Mouse (Mus musculus) embryonic facial prominence, embryonic 10.5 days (tissue): ENCODE measurements around the gene Sgms2. TPM values are rescaled to one million over a fixed set of nuclear protein-coding genes. Genes with fewer than 3 reads are reported as not detected.
A peak's percentile ranks its signal among the peaks of the same experiment; 100 is the strongest.

ENCODE experiments used
- DNase-seq: peaks from one replicate; pipeline ENCODE4 v3.0.0-alpha.2; 2017; ENCODE audit warnings: low spot score
- H3K27ac ChIP-seq: fragments of 300-500 bp; sonication (generic); replicated peaks from 2 replicates; pipeline ENCODE4 v1.5.1; 2016; ENCODE audit warnings: mild to moderate bottlenecking
- H3K27me3 ChIP-seq: fragments of 300-500 bp; sonication (generic); replicated peaks from 2 replicates; pipeline ENCODE4 v1.6.1; 2016; ENCODE audit warnings: low read depth, mild to moderate bottlenecking; ENCODE audit not compliant: poor library complexity, severe bottlenecking
- H3K36me3 ChIP-seq: fragments of 300-500 bp; sonication (generic); replicated peaks from 2 replicates; pipeline ENCODE4 v1.6.1; 2016; ENCODE audit warnings: mild to moderate bottlenecking, moderate library complexity
- H3K4me1 ChIP-seq: fragments of 300-500 bp; sonication (generic); 2 replicates; pipeline ENCODE4 v1.6.1; 2016
- H3K4me3 ChIP-seq: fragments of 300-500 bp; sonication (generic); 2 replicates; pipeline ENCODE4 v1.5.1; 2016; ENCODE audit warnings: mild to moderate bottlenecking, moderate library complexity
- H3K9me3 ChIP-seq: fragments of 300-500 bp; sonication (generic); 2 replicates; pipeline ENCODE4 v1.6.1; 2016; ENCODE audit warnings: mild to moderate bottlenecking
- WGBS: fragments of 180-500 bp; shearing (Covaris S2); methylation state at CpG from one replicate; pipeline ENCODE4 v1.1.7; 2016; 5-methylcytosine and 5-hydroxymethylcytosine counted together
- polyA plus RNA-seq: library from polyadenylated mRNA; unstranded; fragments of >200 nt; fragmentation: Nextera tagmentation; extraction: Ambion mirVana; gene quantifications from 2 replicates; pipeline ENCODE4 v1.2.1, GENCODE M21; 2016

The Sgms2 gene
- polyA plus RNA-seq, 1 experiment from 2014 or later: 0.77 TPM

DNA sequence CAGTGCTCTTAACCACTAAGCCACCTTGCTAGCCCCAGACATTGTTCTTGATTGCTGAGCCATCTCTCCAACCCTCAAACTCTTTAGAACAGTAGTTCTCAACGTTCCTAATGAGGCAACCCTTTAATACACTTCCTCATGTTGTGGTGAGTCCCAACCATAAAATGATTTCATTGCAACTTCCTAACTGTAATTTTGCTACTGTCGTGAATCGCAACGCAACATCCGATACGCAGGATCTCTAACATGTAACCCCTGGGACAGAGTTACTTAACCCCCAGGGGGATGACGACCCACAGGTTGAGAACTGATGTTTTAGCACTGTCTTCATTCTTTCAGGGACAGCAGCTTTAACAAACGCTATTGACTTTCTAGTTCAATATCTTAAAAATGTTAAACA, 122.5 kb downstream of the Sgms2 start:
- Histone ChIP-seq H3K27me3 (no peaks in the 10 kb centered on the region), H3K36me3 (no peaks in the 10 kb centered on the region), H3K4me1 (peaks cover 11% of the 10 kb centered on the region), H3K27ac (no peak overlapping the region), H3K9me3 (no peaks in the 10 kb centered on the region), H3K4me3 (no peak overlapping the region)
- WGBS: 88% methylated on average over 8 of the region's 8 CpGs
- no peak for DNase-seq

DNA sequence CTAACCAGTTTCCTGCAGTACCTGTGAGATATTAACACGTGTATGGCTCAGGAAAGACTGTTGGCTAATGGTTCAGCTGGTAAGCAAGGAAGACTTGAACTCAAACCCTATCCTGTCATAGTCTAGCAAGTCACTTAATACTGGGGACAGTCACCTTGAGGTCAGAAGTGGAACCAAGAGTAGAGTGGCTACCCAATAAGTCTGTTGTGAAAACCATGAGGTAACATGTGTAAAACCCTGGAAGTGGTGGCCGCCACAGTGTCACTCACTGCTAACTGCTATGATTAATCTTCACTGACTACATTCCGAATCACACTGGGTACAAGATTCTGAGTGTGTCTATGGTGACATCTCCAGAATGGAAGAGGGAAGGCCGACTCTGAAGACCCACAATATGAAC, 123.8 kb downstream of the Sgms2 start:
- WGBS: 89% methylated on average over 4 of the region's 4 CpGs
- H3K36me3 ChIP-seq: no peaks in the 10 kb centered on the region
- no peak for DNase-seq
- no peak overlapping the region for H3K4me3 ChIP-seq
- H3K27me3 ChIP-seq: no peaks in the 10 kb centered on the region
- no peak overlapping the region for H3K27ac ChIP-seq
- peaks cover 11% of the 10 kb centered on the region for H3K4me1 ChIP-seq
- no peaks in the 10 kb centered on the region for H3K9me3 ChIP-seq

DNA sequence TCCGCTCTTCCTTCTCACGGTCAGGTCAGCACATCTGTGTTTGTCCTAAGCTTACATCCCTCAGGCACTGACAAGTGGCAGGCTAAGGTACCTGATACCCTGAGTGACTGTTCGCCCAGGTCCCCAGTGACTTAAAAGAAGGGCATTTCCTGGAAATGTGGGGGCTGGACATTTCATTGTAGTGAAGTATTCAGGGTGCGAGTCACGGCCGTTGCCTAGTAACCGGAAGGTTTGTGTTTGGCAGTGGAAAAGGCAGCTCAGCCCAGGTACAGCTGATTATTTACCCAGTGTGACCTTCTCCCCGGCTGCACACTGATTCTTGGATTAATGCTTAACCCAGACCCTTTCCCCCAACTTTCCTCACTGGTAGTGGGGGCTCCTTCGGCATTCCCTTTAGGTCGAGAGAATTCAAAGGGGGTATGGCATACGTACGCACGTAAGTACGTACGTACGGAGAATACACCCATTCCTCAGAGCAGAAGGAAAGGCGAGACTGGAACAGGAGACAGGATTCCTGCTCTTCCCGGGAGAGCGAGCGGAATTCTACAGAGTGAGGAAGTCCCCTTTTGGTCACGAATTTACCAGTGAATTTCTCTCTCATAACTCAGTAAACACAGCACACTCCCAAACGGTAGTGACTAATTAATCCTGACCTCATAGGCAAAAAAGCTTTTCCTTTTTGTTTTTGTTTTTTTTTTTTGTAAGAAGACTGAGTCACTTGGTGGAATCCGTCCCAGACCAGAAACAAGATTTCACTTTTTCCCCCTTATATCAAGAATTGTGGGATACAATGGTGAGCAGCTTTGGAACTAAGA, 126.4 kb downstream of the Sgms2 start:
- H3K36me3 ChIP-seq: no peaks in the 10 kb centered on the region
- 70% methylated on average over 23 of the region's 23 CpGs for WGBS
- no peak overlapping the region for H3K27ac ChIP-seq
- no peaks in the 10 kb centered on the region for H3K9me3 ChIP-seq
- H3K4me1 ChIP-seq: peaks cover 11% of the 10 kb centered on the region
- no peaks in the 10 kb centered on the region for H3K27me3 ChIP-seq
- DNase-seq: peak; percentile 54
- H3K4me3 ChIP-seq: no peak overlapping the region

DNA sequence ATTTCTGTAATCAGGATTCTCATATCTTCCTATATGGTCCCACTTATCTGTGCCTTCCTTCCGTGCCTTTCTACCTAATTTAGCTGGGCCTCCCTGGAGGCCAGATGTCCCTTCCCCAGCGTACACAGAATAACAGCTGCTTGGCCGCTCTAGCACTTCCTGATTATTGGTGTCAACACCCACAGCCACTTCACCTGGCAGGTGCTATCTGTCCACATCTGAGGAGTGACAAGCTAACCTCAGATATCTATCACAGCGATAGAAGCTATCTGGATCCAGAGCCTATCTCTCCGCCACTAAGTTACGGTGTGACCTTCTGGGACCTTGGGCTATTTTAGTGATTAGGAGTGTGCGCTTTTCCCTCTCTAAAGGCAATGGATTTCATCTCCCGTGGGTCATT, 127.0 kb downstream of the Sgms2 start:
- Histone ChIP-seq H3K9me3 (no peaks in the 10 kb centered on the region), H3K36me3 (no peaks in the 10 kb centered on the region), H3K4me1 (peaks cover 11% of the 10 kb centered on the region), H3K27ac (no peak overlapping the region), H3K27me3 (no peaks in the 10 kb centered on the region), H3K4me3 (no peak overlapping the region)
- no peak for DNase-seq
- 71% methylated on average over 8 of the region's 8 CpGs for WGBS

DNA sequence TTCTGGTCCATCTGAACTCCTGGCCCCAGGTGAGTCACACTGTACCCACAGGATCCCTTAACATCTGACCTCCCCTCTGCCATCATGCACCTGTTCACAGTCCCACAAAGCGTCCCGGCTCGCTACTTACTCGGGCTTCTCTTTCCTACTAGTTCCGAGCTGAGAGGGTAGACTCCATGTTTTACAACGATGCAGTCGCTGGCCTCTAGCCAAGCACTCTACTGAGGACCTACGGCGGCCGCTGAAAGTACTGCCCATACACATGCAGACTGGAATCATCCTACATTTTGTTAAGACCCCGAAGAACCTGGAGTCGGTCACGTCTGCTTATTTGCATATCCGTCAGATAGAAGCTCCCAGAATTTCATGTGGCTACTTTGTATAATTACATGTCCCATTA, 127.6 kb downstream of the Sgms2 start:
- DNase-seq: no peak
- Histone ChIP-seq H3K4me1 (peaks cover 11% of the 10 kb centered on the region), H3K4me3 (no peak overlapping the region), H3K9me3 (no peaks in the 10 kb centered on the region), H3K27ac (no peak overlapping the region), H3K36me3 (no peaks in the 10 kb centered on the region), H3K27me3 (no peaks in the 10 kb centered on the region)
- WGBS: 91% methylated on average over 14 of the region's 14 CpGs

DNA sequence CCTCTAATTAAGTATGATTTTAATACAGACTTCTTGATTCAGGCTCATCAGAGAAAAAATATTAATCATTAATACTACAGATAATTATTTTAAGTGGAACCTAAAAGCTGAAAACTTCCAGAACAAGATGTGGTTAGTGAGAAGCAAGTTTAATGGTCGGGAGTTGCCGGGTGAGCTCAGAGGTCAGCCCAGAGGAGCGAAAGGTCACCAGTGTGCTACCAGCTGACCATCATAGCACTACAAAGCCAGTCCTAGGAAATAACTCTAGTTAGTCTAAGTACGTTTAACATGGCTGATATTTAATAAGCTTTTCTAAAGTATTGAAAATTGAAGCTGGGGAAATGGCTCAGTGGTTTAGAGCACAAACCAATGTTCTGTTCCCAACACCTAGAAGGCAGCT, 129.3 kb downstream of the Sgms2 start:
- H3K4me1 ChIP-seq: peaks cover 11% of the 10 kb centered on the region
- WGBS: 66% methylated on average over 4 of the region's 4 CpGs
- no peaks in the 10 kb centered on the region for H3K27me3 ChIP-seq
- DNase-seq: no peak
- H3K27ac ChIP-seq: no peak overlapping the region
- no peak overlapping the region for H3K4me3 ChIP-seq
- H3K9me3 ChIP-seq: no peaks in the 10 kb centered on the region
- no peaks in the 10 kb centered on the region for H3K36me3 ChIP-seq

DNA sequence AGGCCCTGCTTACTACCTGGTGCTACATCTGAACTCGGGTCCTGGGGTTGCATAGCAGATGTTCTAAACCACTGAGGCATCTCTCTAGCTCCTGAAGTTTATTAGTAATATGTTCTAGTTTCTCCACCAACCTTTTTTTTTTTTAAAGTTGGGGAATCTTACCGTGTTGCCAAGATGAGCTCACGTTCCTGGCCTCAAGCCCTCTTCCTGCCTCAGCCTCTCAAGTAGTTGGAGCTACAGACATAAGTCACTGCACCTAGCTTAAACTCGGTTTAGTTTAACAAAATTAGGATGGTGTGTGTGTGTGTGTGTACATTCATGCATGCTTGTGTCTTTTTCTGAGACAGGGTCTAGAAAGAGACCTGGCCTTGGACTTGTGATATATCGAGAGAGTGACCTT, 132.2 kb downstream of the Sgms2 start:
- Histone ChIP-seq H3K4me1 (peaks cover under 1% of the 10 kb centered on the region; the same call in 1 of the 2 replicates), H3K36me3 (no peaks in the 10 kb centered on the region), H3K4me3 (no peak overlapping the region), H3K9me3 (no peaks in the 10 kb centered on the region), H3K27me3 (no peaks in the 10 kb centered on the region), H3K27ac (no peak overlapping the region)
- no peak for DNase-seq
- WGBS: 84% methylated on average over 5 of the region's 5 CpGs

DNA sequence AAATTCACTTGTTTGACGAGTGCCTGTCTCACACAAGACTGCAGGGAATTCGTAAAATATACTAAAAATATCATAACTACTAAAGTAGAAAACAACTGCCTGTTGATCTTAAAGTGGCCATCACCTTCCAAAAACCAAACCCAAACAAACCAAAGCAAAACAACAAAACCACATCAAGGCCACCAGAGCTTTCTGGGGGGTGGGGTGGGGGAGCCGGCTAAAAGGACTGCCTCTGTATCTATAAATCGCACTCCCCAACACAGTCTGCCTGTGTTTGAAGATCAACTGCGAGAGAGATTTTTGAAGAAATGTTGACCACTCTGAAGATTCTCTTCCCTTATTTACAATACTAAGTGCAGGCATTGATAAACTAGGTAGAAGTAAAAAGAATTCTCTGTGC, 133.0 kb downstream of the Sgms2 start:
- no peaks in the 10 kb centered on the region for H3K27me3 ChIP-seq
- H3K4me1 ChIP-seq: no peaks in the 10 kb centered on the region
- H3K9me3 ChIP-seq: no peaks in the 10 kb centered on the region
- 88% methylated on average over 5 of the region's 5 CpGs for WGBS
- no peaks in the 10 kb centered on the region for H3K36me3 ChIP-seq
- DNase-seq: no peak
- no peak overlapping the region for H3K27ac ChIP-seq
- no peak overlapping the region for H3K4me3 ChIP-seq

DNA sequence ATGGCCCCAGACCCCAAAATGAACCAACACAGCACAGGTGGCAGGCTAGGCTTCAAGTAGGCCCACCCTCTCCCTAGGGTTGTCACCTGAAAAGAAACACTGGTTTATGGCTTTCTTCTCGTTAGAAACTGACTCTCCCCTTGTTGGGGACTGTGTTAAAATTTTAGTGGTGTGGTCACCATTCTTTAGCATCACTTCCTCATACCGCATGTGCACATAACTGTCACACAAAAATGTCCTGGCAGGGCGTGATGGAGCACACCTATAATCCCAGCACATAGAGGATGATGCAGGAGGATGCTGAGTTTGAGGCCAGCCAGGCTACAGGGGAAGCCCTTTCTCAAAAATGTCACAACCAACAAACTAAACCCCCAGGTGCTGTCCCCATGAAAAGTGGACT, 133.6 kb downstream of the Sgms2 start:
- Histone ChIP-seq H3K9me3 (no peaks in the 10 kb centered on the region), H3K4me1 (no peaks in the 10 kb centered on the region), H3K27me3 (no peaks in the 10 kb centered on the region), H3K27ac (no peak overlapping the region), H3K36me3 (no peaks in the 10 kb centered on the region), H3K4me3 (no peak overlapping the region)
- 85% methylated on average over 3 of the region's 3 CpGs for WGBS
- DNase-seq: no peak

DNA sequence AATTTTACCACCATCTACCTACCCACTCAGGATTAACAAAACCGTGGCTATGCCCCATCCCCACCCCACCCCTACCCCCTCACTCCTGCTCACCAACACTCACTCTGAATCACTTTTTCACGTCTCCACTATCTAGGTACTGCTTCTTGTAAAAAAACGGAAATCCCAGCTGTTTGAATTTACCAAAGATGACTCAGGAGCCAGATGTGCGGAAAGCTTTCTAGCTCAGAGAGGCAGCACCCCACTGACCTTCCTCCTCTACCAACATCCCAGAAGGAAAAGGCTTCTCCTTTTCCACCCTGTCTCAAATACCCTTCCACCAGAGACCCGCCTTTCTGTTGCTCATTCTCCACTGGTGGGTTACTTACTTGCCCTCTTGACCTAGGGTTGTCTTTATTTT, 135.2 kb downstream of the Sgms2 start:
- H3K27me3 ChIP-seq: no peaks in the 10 kb centered on the region
- H3K27ac ChIP-seq: no peak overlapping the region
- no peaks in the 10 kb centered on the region for H3K36me3 ChIP-seq
- H3K4me3 ChIP-seq: no peak overlapping the region
- no peaks in the 10 kb centered on the region for H3K4me1 ChIP-seq
- WGBS: 49% methylated on average over 5 of the region's 5 CpGs
- H3K9me3 ChIP-seq: no peaks in the 10 kb centered on the region
- DNase-seq: no peak

DNA sequence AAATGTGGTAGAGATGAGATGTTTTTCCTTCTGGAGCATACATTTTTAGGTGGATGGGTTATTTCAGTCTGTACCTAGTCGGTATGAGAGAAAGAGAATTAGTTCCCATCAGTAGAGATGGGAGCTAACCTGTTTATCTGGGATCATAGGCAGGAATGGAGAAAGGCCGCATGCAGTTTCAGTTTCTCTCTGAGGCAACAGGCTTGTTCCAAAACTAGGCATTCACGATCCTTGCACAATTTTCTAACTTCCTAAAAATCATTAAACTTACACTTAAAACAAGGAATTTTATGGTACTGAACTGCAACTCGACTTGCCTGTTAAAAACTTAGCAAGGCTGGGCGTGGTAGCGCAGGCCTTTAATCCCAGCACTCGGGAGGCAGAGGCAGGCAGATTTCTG, 140.7 kb downstream of the Sgms2 start:
- no peak for DNase-seq
- Histone ChIP-seq H3K4me3 (no peak overlapping the region), H3K9me3 (no peaks in the 10 kb centered on the region), H3K4me1 (no peaks in the 10 kb centered on the region), H3K36me3 (no peaks in the 10 kb centered on the region), H3K27me3 (no peaks in the 10 kb centered on the region), H3K27ac (no peak overlapping the region)
- 94% methylated on average over 7 of the region's 7 CpGs for WGBS

DNA sequence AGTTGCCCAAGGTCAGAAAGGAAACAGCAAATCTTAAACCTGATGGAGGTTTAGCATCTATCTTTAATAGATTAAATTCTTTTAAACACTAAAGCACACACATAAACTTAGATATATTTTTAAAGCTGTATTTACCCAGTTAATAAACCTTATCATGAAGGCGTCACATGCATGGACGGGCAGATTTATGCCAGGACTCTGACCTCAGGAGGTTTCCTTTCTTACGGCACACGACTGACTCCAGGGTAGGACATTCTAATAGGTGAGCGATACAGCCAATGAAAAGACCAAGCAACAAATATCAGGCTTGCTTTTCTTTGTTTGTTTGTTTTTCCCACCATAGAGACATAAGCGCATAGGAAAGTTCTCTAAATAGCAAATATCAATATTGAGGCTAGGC, 142.2 kb downstream of the Sgms2 start:
- no peaks in the 10 kb centered on the region for H3K36me3 ChIP-seq
- DNase-seq: no peak
- H3K27ac ChIP-seq: no peak overlapping the region
- no peaks in the 10 kb centered on the region for H3K4me1 ChIP-seq
- H3K27me3 ChIP-seq: no peaks in the 10 kb centered on the region
- no peaks in the 10 kb centered on the region for H3K9me3 ChIP-seq
- H3K4me3 ChIP-seq: no peak overlapping the region
- WGBS: 85% methylated on average over 6 of the region's 6 CpGs

DNA sequence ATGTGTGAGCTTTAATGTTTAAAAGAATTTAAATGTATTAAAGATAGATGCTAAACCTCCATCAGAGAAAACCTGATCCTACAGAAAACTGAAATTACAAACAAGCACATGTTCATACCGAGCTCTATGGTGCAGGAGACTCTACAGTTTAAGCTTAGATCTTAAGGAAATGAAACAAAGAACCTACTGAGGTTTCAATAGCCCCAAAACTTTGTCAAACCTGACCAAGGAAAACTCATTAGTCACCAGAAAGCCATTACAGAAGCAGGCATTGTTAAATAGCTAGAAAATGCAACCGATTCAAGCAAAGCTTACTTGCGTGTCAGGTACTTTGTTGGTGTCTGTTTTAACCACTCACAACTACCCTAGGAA, 142.6 kb downstream of the Sgms2 start:
- H3K4me3 ChIP-seq: no peak overlapping the region
- H3K9me3 ChIP-seq: no peaks in the 10 kb centered on the region
- no peak for DNase-seq
- no peak overlapping the region for H3K27ac ChIP-seq
- WGBS: 68% methylated on average over 3 of the region's 3 CpGs
- no peaks in the 10 kb centered on the region for H3K27me3 ChIP-seq
- peaks cover 4% of the 10 kb centered on the region; the same call in 1 of the 2 replicates for H3K4me1 ChIP-seq
- no peaks in the 10 kb centered on the region for H3K36me3 ChIP-seq
